Mouse (Mus musculus): ENCODE measurements around the gene Nans. TPM values are rescaled to one million over a fixed set of nuclear protein-coding genes. Genes with fewer than 3 reads are reported as not detected.
A peak's percentile ranks its signal among the peaks of the same experiment; 100 is the strongest.

Nans gene
- polyA plus RNA-seq, 1 experiment: 62.3 TPM

DNA sequence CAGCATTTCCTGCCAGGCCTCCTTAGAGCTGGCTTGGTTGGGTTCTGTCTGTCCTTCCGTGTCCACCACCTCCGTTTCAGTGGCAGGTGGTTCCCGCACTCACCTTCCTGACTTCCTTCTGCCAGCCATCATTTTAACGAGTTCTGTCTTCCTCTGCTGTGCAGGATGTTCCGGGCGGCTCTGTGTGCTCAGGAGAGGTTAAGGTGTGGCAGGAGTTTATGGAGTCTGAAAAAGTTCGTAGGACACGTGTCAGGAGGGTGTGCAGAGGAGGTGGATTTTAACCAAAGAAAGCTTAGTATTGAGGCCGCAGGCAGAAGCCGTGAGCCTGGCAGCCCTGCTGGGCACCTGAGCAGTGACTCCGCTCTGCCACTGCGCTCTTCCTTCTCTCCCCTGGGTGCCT is 6.5 kb downstream of the Nans start:
- no peak overlapping the region for H3K4me3 ChIP-seq
- H3K79me2 ChIP-seq (ENCODE audit: control insufficient read depth, insufficient read depth): peaks cover 10% of the 10 kb centered on the region
- H3K36me3 ChIP-seq (ENCODE audit: control insufficient read depth, insufficient read depth): peaks cover 14% of the 10 kb centered on the region
- TF ChIP-seq REST (IDR thresholded peaks at IDR 0.05; ENCODE audit: insufficient read depth, insufficient read length) (no peak), MYOG (IDR thresholded peaks at IDR 0.05; ENCODE audit: control insufficient read depth in 1 of 3, insufficient read depth in 1 of 3, insufficient read length in 2 of 3, low read depth in 2 of 3) (no peak), POLR2A (IDR thresholded peaks at IDR 0.05; ENCODE audit: insufficient read length, low read depth) (no peak), SRF (IDR thresholded peaks at IDR 0.05; ENCODE audit: control insufficient read depth, insufficient read length, low read depth) (no peak), MYOD1 (IDR thresholded peaks at IDR 0.05; ENCODE audit: control insufficient read depth in 1 of 3, insufficient read length in 2 of 3, low read depth in 2 of 3) (no peak), TCF3 (IDR thresholded peaks at IDR 0.05; ENCODE audit: insufficient read length, low read depth) (no peak), CEBPB (IDR thresholded peaks at IDR 0.05; ENCODE audit: insufficient read depth, poor library complexity, severe bottlenecking) (no peak), E2F4 (IDR thresholded peaks at IDR 0.05; ENCODE audit: insufficient read depth) (no peak), USF1 (IDR thresholded peaks at IDR 0.05; ENCODE audit: low read depth) (no peak), POLR2AphosphoS2 (IDR thresholded peaks at IDR 0.05; ENCODE audit: insufficient read length, low read depth) (no peak), TCF12 (IDR thresholded peaks at IDR 0.05; ENCODE audit: insufficient read depth, poor library complexity, severe bottlenecking) (no peak), MAX (IDR thresholded peaks at IDR 0.05; ENCODE audit: low read depth) (no peak)
- no peak overlapping the region for H3ac ChIP-seq (ENCODE audit: control insufficient read depth, insufficient read length)
- no peaks in the 10 kb centered on the region for H3K27me3 ChIP-seq (ENCODE audit: control insufficient read depth, insufficient read depth, insufficient read length)
- H3K4me2 ChIP-seq (ENCODE audit: low read depth): no peak overlapping the region

DNA sequence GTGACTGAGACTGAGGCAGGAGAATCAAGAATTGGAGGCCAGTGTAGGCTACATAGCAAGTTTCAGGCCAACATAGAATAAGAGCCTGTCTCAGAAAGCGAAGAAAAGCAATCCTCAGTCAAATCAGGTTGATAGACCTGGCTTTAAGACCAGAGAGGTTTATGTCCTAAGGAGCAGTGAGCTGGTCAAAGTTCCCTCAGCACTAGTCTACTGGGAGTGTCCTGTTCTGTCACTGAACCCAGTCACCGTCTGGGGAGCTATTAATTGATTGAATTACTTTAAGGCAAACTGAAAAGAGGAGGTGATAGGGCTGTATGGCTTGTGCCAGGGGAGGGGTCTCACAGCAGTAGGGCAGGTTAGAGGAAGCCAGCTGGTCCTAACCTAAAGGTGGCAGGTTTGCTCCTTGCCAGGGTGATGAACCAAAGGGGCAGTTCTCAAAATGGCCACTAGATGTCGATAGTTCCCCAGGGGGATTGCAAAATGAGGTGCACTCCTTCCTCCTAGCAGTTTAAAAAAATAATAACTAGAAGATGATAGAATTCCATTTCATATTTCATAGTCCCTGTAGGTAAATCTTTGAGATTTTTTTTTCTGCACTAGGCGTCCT is 8.3 kb downstream of the Nans start:
- Histone ChIP-seq H3K4me2 (ENCODE audit: low read depth) (no peak overlapping the region), H3ac (ENCODE audit: control insufficient read depth, insufficient read length) (no peak overlapping the region), H3K27me3 (ENCODE audit: control insufficient read depth, insufficient read depth, insufficient read length) (no peaks in the 10 kb centered on the region), H3K4me3 (no peak overlapping the region), H3K79me2 (ENCODE audit: control insufficient read depth, insufficient read depth) (no peaks in the 10 kb centered on the region), H3K36me3 (ENCODE audit: control insufficient read depth, insufficient read depth) (peaks cover 14% of the 10 kb centered on the region)
- TF ChIP-seq USF1 (IDR thresholded peaks at IDR 0.05; ENCODE audit: low read depth) (no peak), POLR2AphosphoS2 (IDR thresholded peaks at IDR 0.05; ENCODE audit: insufficient read length, low read depth) (no peak), CEBPB (IDR thresholded peaks at IDR 0.05; ENCODE audit: insufficient read depth, poor library complexity, severe bottlenecking) (peak; percentile 52; the same call in 1 of the 2 replicates), SRF (IDR thresholded peaks at IDR 0.05; ENCODE audit: control insufficient read depth, insufficient read length, low read depth) (no peak), MYOG (IDR thresholded peaks at IDR 0.05; ENCODE audit: control insufficient read depth in 1 of 3, insufficient read depth in 1 of 3, insufficient read length in 2 of 3, low read depth in 2 of 3) (no peak), MAX (IDR thresholded peaks at IDR 0.05; ENCODE audit: low read depth) (no peak), E2F4 (IDR thresholded peaks at IDR 0.05; ENCODE audit: insufficient read depth) (no peak)

- Histone ChIP-seq H3K4me3 (no peak overlapping the region), H3K4me2 (ENCODE audit: low read depth) (no peak overlapping the region), H3ac (ENCODE audit: control insufficient read depth, insufficient read length) (no peak overlapping the region), H3K27me3 (ENCODE audit: control insufficient read depth, insufficient read depth, insufficient read length) (no peaks in the 10 kb centered on the region), H3K79me2 (ENCODE audit: control insufficient read depth, insufficient read depth) (no peaks in the 10 kb centered on the region), H3K36me3 (ENCODE audit: control insufficient read depth, insufficient read depth) (peaks cover 14% of the 10 kb centered on the region)
- TF ChIP-seq TCF12 (IDR thresholded peaks at IDR 0.05; ENCODE audit: insufficient read depth, poor library complexity, severe bottlenecking) (no peak), SRF (IDR thresholded peaks at IDR 0.05; ENCODE audit: control insufficient read depth, insufficient read length, low read depth) (no peak), USF1 (IDR thresholded peaks at IDR 0.05; ENCODE audit: low read depth) (no peak), MAX (IDR thresholded peaks at IDR 0.05; ENCODE audit: low read depth) (no peak), E2F4 (IDR thresholded peaks at IDR 0.05; ENCODE audit: insufficient read depth) (no peak), MYOG (IDR thresholded peaks at IDR 0.05; ENCODE audit: control insufficient read depth in 1 of 3, insufficient read depth in 1 of 3, insufficient read length in 2 of 3, low read depth in 2 of 3) (no peak), REST (IDR thresholded peaks at IDR 0.05; ENCODE audit: insufficient read depth, insufficient read length) (no peak), MYOD1 (IDR thresholded peaks at IDR 0.05; ENCODE audit: control insufficient read depth in 1 of 3, insufficient read length in 2 of 3, low read depth in 2 of 3) (no peak), POLR2AphosphoS2 (IDR thresholded peaks at IDR 0.05; ENCODE audit: insufficient read length, low read depth) (no peak), TCF3 (IDR thresholded peaks at IDR 0.05; ENCODE audit: insufficient read length, low read depth) (no peak), CEBPB (IDR thresholded peaks at IDR 0.05; ENCODE audit: insufficient read depth, poor library complexity, severe bottlenecking) (no peak), POLR2A (IDR thresholded peaks at IDR 0.05; ENCODE audit: insufficient read length, low read depth) (no peak)
Observed at GRCm38 (mm10) chr4:46498511-46498910, 9.5 kb downstream of the Nans start.

DNA sequence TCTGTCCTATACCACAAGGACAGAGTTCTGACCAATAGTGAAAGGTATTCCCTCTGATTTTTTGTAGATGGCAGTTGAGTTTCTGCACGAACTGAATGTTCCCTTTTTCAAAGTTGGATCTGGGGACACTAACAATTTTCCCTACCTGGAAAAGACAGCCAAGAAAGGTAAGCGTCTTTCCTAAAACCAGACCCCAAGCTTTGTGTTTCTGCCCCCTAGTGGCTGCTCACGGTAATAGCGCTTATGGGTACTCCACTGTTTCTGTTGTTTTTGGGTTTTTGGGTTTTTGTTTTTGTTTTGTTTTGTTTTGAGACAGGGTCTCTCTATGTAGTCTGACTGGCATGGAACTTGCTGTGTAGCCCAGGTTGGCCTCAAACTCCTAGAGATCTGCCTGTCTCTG is 9.9 kb downstream of the Nans start:
- Histone ChIP-seq H3ac (ENCODE audit: control insufficient read depth, insufficient read length) (no peak overlapping the region), H3K79me2 (ENCODE audit: control insufficient read depth, insufficient read depth) (no peaks in the 10 kb centered on the region), H3K4me2 (ENCODE audit: low read depth) (no peak overlapping the region), H3K27me3 (ENCODE audit: control insufficient read depth, insufficient read depth, insufficient read length) (no peaks in the 10 kb centered on the region), H3K36me3 (ENCODE audit: control insufficient read depth, insufficient read depth) (peaks cover 13% of the 10 kb centered on the region), H3K4me3 (no peak overlapping the region)
- TF ChIP-seq CEBPB (IDR thresholded peaks at IDR 0.05; ENCODE audit: insufficient read depth, poor library complexity, severe bottlenecking): no peak
- TF ChIP-seq SRF (IDR thresholded peaks at IDR 0.05; ENCODE audit: control insufficient read depth, insufficient read length, low read depth): no peak
- TF ChIP-seq MYOD1 (IDR thresholded peaks at IDR 0.05; ENCODE audit: control insufficient read depth in 1 of 3, insufficient read length in 2 of 3, low read depth in 2 of 3): no peak
- no peak for TF ChIP-seq E2F4 (IDR thresholded peaks at IDR 0.05; ENCODE audit: insufficient read depth)
- TF ChIP-seq TCF12 (IDR thresholded peaks at IDR 0.05; ENCODE audit: insufficient read depth, poor library complexity, severe bottlenecking): no peak
- TF ChIP-seq REST (IDR thresholded peaks at IDR 0.05; ENCODE audit: insufficient read depth, insufficient read length): no peak
- TF ChIP-seq TCF3 (IDR thresholded peaks at IDR 0.05; ENCODE audit: insufficient read length, low read depth): no peak
- no peak for TF ChIP-seq POLR2A (IDR thresholded peaks at IDR 0.05; ENCODE audit: insufficient read length, low read depth)
- TF ChIP-seq USF1 (IDR thresholded peaks at IDR 0.05; ENCODE audit: low read depth): no peak
- no peak for TF ChIP-seq POLR2AphosphoS2 (IDR thresholded peaks at IDR 0.05; ENCODE audit: insufficient read length, low read depth)
- no peak for TF ChIP-seq MAX (IDR thresholded peaks at IDR 0.05; ENCODE audit: low read depth)
- TF ChIP-seq MYOG (IDR thresholded peaks at IDR 0.05; ENCODE audit: control insufficient read depth in 1 of 3, insufficient read depth in 1 of 3, insufficient read length in 2 of 3, low read depth in 2 of 3): no peak
